Mouse (Mus musculus): ENCODE data around the gene Dtx4. TPM values are rescaled to one million over a fixed set of nuclear protein-coding genes. Genes with fewer than 3 reads are reported as not detected.

Dtx4 gene
- polyA plus RNA-seq, 1 experiment from 2014 or later = 2.5 TPM

Other genes starting within 250 kb of the Dtx4 start
- gene Olfr235, start 240.4 kb downstream of the Dtx4 start, polyA plus RNA-seq (2015; fragmentation: Nextera tagmentation; extraction: Ambion mirVana) = not detected in 2 replicates
- not detected in 2 replicates for gene Olfr1434, start 221.6 kb downstream of the Dtx4 start, polyA plus RNA-seq (2015; fragmentation: Nextera tagmentation; extraction: Ambion mirVana)
- not detected in 2 replicates for gene Olfr1436, start 202.3 kb downstream of the Dtx4 start, polyA plus RNA-seq (2015; fragmentation: Nextera tagmentation; extraction: Ambion mirVana)
- gene Olfr1437, start 176.4 kb downstream of the Dtx4 start, polyA plus RNA-seq (2015; fragmentation: Nextera tagmentation; extraction: Ambion mirVana) = not detected in 2 replicates
- gene Olfr1438-ps1, start 165.5 kb downstream of the Dtx4 start, polyA plus RNA-seq (2015; fragmentation: Nextera tagmentation; extraction: Ambion mirVana) = not detected in 2 replicates
- gene Olfr1440, start 114.2 kb downstream of the Dtx4 start, polyA plus RNA-seq (2015; fragmentation: Nextera tagmentation; extraction: Ambion mirVana) = not detected in 2 replicates
- gene Olfr1441, start 84.0 kb downstream of the Dtx4 start, polyA plus RNA-seq (2015; fragmentation: Nextera tagmentation; extraction: Ambion mirVana) = not detected in 2 replicates
- not detected in 2 replicates for gene Pfpl, start 73.5 kb downstream of the Dtx4 start, polyA plus RNA-seq (2015; fragmentation: Nextera tagmentation; extraction: Ambion mirVana)
- 0.54 and 0.72 TPM in 2 replicates for gene Mpeg1, start 40.7 kb downstream of the Dtx4 start, polyA plus RNA-seq (2015; fragmentation: Nextera tagmentation; extraction: Ambion mirVana)
- gene Fam111a, start 44.3 kb upstream of the Dtx4 start, polyA plus RNA-seq (2015; fragmentation: Nextera tagmentation; extraction: Ambion mirVana) = 16.6 and 17.3 TPM in 2 replicates
- 0.10 and 0.15 TPM in 2 replicates for gene Gm4952, start 98.5 kb upstream of the Dtx4 start, polyA plus RNA-seq (2015; fragmentation: Nextera tagmentation; extraction: Ambion mirVana)
- not detected in 2 replicates for gene Glyat, start 131.9 kb upstream of the Dtx4 start, polyA plus RNA-seq (2015; fragmentation: Nextera tagmentation; extraction: Ambion mirVana)
- gene Olfr1442, start 169.0 kb upstream of the Dtx4 start, polyA plus RNA-seq (2015; fragmentation: Nextera tagmentation; extraction: Ambion mirVana) = not detected in 2 replicates
- gene Olfr1443, start 176.7 kb upstream of the Dtx4 start, polyA plus RNA-seq (2015; fragmentation: Nextera tagmentation; extraction: Ambion mirVana) = not detected in 2 replicates
- not detected in 2 replicates for gene Keg1, start 194.3 kb upstream of the Dtx4 start, polyA plus RNA-seq (2015; fragmentation: Nextera tagmentation; extraction: Ambion mirVana)

All from heart, embryonic 15.5 days (tissue).